Mouse (Mus musculus): ENCODE results near the gene Gm10096. TPM values are rescaled to one million over a fixed set of nuclear protein-coding genes. Genes with fewer than 3 reads are reported as not detected.
"Not testable (repeated sequence)": the region's sequence is repeated elsewhere in the genome, so short reads cannot be mapped to it uniquely, and the experiment has no call there.

Gene Gm10096
- not detected for total RNA-seq (2021)

GRCm38 (mm10) chrX:28954602-28955001, at the start of gene Gm10096:
Gene Gm10096 (minus strand): TSS chrX:28954702.
- intact Hi-C loops (cut with DNase I); DNase-seq: not testable (repeated sequence)

All from heart, postnatal 10 days (tissue).